Mouse (Mus musculus) myocyte (in vitro differentiated cells): ENCODE measurements around the gene Brpf3. TPM values are rescaled to one million over a fixed set of nuclear protein-coding genes. Genes with fewer than 3 reads are reported as not detected.

ENCODE experiments used
- H3K27me3 ChIP-seq: one replicate; pipeline ENCODE4 v1.6.1; 2011; ENCODE audit not compliant: control insufficient read depth, insufficient read depth, insufficient read length
- H3K36me3 ChIP-seq: one replicate; pipeline ENCODE4 v1.6.1; 2011; ENCODE audit not compliant: control insufficient read depth, insufficient read depth
- H3K4me2 ChIP-seq: one replicate; pipeline ENCODE4 v1.6.1; 2011; ENCODE audit warnings: low read depth, control low read depth
- H3K4me3 ChIP-seq: one replicate; pipeline ENCODE4 v1.5.1; 2011; ENCODE audit warnings: mild to moderate bottlenecking, control low read depth, moderate library complexity
- H3K79me2 ChIP-seq: one replicate; pipeline ENCODE4 v1.6.1; 2011; ENCODE audit not compliant: control insufficient read depth, insufficient read depth
- H3ac ChIP-seq: one replicate; pipeline ENCODE4 v1.6.1; 2011; ENCODE audit not compliant: control insufficient read depth, insufficient read length
- CEBPB ChIP-seq: IDR thresholded peaks from 2 replicates; pipeline ENCODE4 v1.6.1; 2011; ENCODE audit warnings: mild to moderate bottlenecking, moderate library complexity; ENCODE audit not compliant: poor library complexity, insufficient read depth, severe bottlenecking
- E2F4 ChIP-seq: IDR thresholded peaks from one replicate; pipeline ENCODE4 v1.6.1; 2011; ENCODE audit warnings: mild to moderate bottlenecking, control low read depth, moderate library complexity; ENCODE audit not compliant: insufficient read depth
- MAX ChIP-seq: IDR thresholded peaks from one replicate; pipeline ENCODE4 v1.6.1; 2011; ENCODE audit warnings: low read depth, mild to moderate bottlenecking, control low read depth
- MYOD1 ChIP-seq, 3 experiments: IDR thresholded peaks; one replicate each; pipeline ENCODE4 v1.6.1; 2011; ENCODE audit warnings: control low read depth in 2 of 3, low read depth in 2 of 3, mild to moderate bottlenecking in 2 of 3, moderate library complexity in 1 of 3; ENCODE audit not compliant: insufficient read length in 2 of 3, control insufficient read depth in 1 of 3
- MYOG ChIP-seq, 3 experiments: IDR thresholded peaks; one replicate each; pipeline ENCODE4 v1.6.1; 2011; ENCODE audit warnings: control low read depth in 2 of 3, low read depth in 2 of 3, mild to moderate bottlenecking in 2 of 3; ENCODE audit not compliant: insufficient read length in 2 of 3, control insufficient read depth in 1 of 3, insufficient read depth in 1 of 3
- POLR2A ChIP-seq: IDR thresholded peaks from one replicate; pipeline ENCODE4 v1.6.1; 2011; ENCODE audit warnings: low read depth, mild to moderate bottlenecking, control low read depth, moderate library complexity; ENCODE audit not compliant: insufficient read length
- POLR2AphosphoS2 ChIP-seq: IDR thresholded peaks from one replicate; pipeline ENCODE4 v1.6.1; 2011; ENCODE audit warnings: low read depth, control low read depth; ENCODE audit not compliant: insufficient read length
- REST ChIP-seq: IDR thresholded peaks from one replicate; pipeline ENCODE4 v1.6.1; 2011; ENCODE audit warnings: mild to moderate bottlenecking, control low read depth, moderate library complexity; ENCODE audit not compliant: insufficient read depth, insufficient read length
- SRF ChIP-seq: IDR thresholded peaks from one replicate; pipeline ENCODE4 v1.6.1; 2011; ENCODE audit warnings: low read depth; ENCODE audit not compliant: control insufficient read depth, insufficient read length
- TCF12 ChIP-seq: IDR thresholded peaks from one replicate; pipeline ENCODE4 v1.6.1; 2011; ENCODE audit warnings: mild to moderate bottlenecking, control low read depth; ENCODE audit not compliant: poor library complexity, insufficient read depth, severe bottlenecking
- TCF3 ChIP-seq: IDR thresholded peaks from one replicate; pipeline ENCODE4 v1.6.1; 2011; ENCODE audit warnings: low read depth, control low read depth; ENCODE audit not compliant: insufficient read length
- USF1 ChIP-seq: IDR thresholded peaks from one replicate; pipeline ENCODE4 v1.6.1; 2011; ENCODE audit warnings: low read depth, mild to moderate bottlenecking, control low read depth, moderate library complexity
- polyA plus RNA-seq: library from polyadenylated mRNA; unstranded; fragments of >200 nt; fragmentation: generic; extraction: Trizol; gene quantifications from one replicate; pipeline ENCODE4 v1.2.1, GENCODE M21; 2012; ENCODE audit warnings: missing spikeins

Gene Brpf3
- polyA plus RNA-seq, 1 experiment = 6.7 TPM

- H3K4me2 ChIP-seq = no peak overlapping the region
- H3K27me3 ChIP-seq = peaks cover 25% of the 10 kb centered on the region
- no peak overlapping the region for H3K4me3 ChIP-seq
- no peaks in the 10 kb centered on the region for H3K36me3 ChIP-seq
- H3ac ChIP-seq = no peak overlapping the region
- H3K79me2 ChIP-seq = no peaks in the 10 kb centered on the region
- TF ChIP-seq MYOG (IDR thresholded peaks at IDR 0.05; ENCODE audit: control insufficient read depth in 1 of 3, insufficient read depth in 1 of 3, insufficient read length in 2 of 3, low read depth in 2 of 3) = no peak
- no peak for TF ChIP-seq TCF12
- no peak for TF ChIP-seq REST
- no peak for TF ChIP-seq USF1
- TF ChIP-seq POLR2AphosphoS2 = no peak
- no peak for TF ChIP-seq E2F4
- TF ChIP-seq TCF3 = no peak
- no peak for TF ChIP-seq CEBPB
- no peak for TF ChIP-seq SRF
Observed at GRCm38 (mm10) chr17:28766203-28766602, 34.7 kb upstream of the Brpf3 start.

- Histone ChIP-seq H3K4me2 (no peak overlapping the region), H3K4me3 (no peak overlapping the region), H3K36me3 (no peaks in the 10 kb centered on the region), H3ac (no peak overlapping the region), H3K27me3 (peaks cover 26% of the 10 kb centered on the region), H3K79me2 (no peaks in the 10 kb centered on the region)
- TF ChIP-seq MYOD1 (IDR thresholded peaks at IDR 0.05; ENCODE audit: control insufficient read depth in 1 of 3, insufficient read length in 2 of 3, low read depth in 2 of 3) = no peak
- TF ChIP-seq MYOG (IDR thresholded peaks at IDR 0.05; ENCODE audit: control insufficient read depth in 1 of 3, insufficient read depth in 1 of 3, insufficient read length in 2 of 3, low read depth in 2 of 3) = no peak
- TF ChIP-seq USF1 = no peak
- no peak for TF ChIP-seq TCF12
- no peak for TF ChIP-seq POLR2AphosphoS2
- no peak for TF ChIP-seq REST
- TF ChIP-seq POLR2A = no peak
- TF ChIP-seq SRF = no peak
- no peak for TF ChIP-seq MAX
- TF ChIP-seq CEBPB = no peak
- TF ChIP-seq E2F4 = no peak
- no peak for TF ChIP-seq TCF3
Observed at GRCm38 (mm10) chr17:28766781-28767515, 33.9 kb upstream of the Brpf3 start.

- no peak for TF ChIP-seq POLR2AphosphoS2
- TF ChIP-seq USF1 = no peak
- TF ChIP-seq TCF3 = no peak
- no peak for TF ChIP-seq MAX
- no peak for TF ChIP-seq TCF12
- TF ChIP-seq MYOD1 (IDR thresholded peaks at IDR 0.05; ENCODE audit: control insufficient read depth in 1 of 3, insufficient read length in 2 of 3, low read depth in 2 of 3) = no peak
- no peak for TF ChIP-seq POLR2A
- no peak for TF ChIP-seq REST
- peaks cover 26% of the 10 kb centered on the region for H3K27me3 ChIP-seq
- H3K4me3 ChIP-seq = no peak within 1 kb of the TSS
- no peaks in the 10 kb centered on the region for H3K79me2 ChIP-seq
- H3K4me2 ChIP-seq = no peak within 1 kb of the TSS
- no peak within 1 kb of the TSS for H3ac ChIP-seq
- no peaks in the 10 kb centered on the region for H3K36me3 ChIP-seq
Observed at GRCm38 (mm10) chr17:28769121-28769874, 31.6 kb upstream of the Brpf3 start, which contains the start of gene Mapk13. Gene Mapk13, plus strand, starts transcription at chr17:28769297.

GRCm38 (mm10) chr17:28769875-28770421 lies 30.9 kb upstream of the Brpf3 start:
- H3ac ChIP-seq = no peak overlapping the region
- TF ChIP-seq TCF12 = no peak
- no peak for TF ChIP-seq MAX
- TF ChIP-seq REST = no peak
- TF ChIP-seq E2F4 = no peak
- no peak for TF ChIP-seq USF1
- TF ChIP-seq MYOG (IDR thresholded peaks at IDR 0.05; ENCODE audit: control insufficient read depth in 1 of 3, insufficient read depth in 1 of 3, insufficient read length in 2 of 3, low read depth in 2 of 3) = no peak
- TF ChIP-seq SRF = no peak
- TF ChIP-seq CEBPB = no peak
- TF ChIP-seq POLR2A = no peak
- no peak overlapping the region for H3K4me2 ChIP-seq
- H3K4me3 ChIP-seq = no peak overlapping the region
- H3K79me2 ChIP-seq = no peaks in the 10 kb centered on the region
- H3K36me3 ChIP-seq = no peaks in the 10 kb centered on the region
- peaks cover 26% of the 10 kb centered on the region for H3K27me3 ChIP-seq
